In genomic region chr4:133282656-133283055, GRCm38 (mm10) we compare ENCODE assay signal across 7 mouse cellular contexts. TPM values are rescaled to one million over a fixed set of nuclear protein-coding genes. Genes with fewer than 3 reads are reported as not detected.
DNase-seq lines count a peak whose midpoint lies in the region; ATAC-seq lines count a peak whose summit lies in the region.

No protein-coding gene starts in this region.

- no peaks in the 10 kb centered on the region for H3K27me3 ChIP-seq in kidney, embryonic 14.5 days (ENCODE audit: control insufficient read depth, insufficient read depth, low read length)
- no peaks in the 10 kb centered on the region for H3K27me3 ChIP-seq in forebrain, embryonic 15.5 days

- no peak overlapping the region for H3K9ac ChIP-seq in kidney, embryonic 14.5 days (ENCODE audit: low read depth, low read length)
- no peak overlapping the region for H3K9ac ChIP-seq in forebrain, embryonic 15.5 days (replicated peaks)

- H3K36me3 ChIP-seq in kidney, embryonic 14.5 days (ENCODE audit: control insufficient read depth, insufficient read depth, low read length): no peaks in the 10 kb centered on the region
- H3K36me3 ChIP-seq in forebrain, embryonic 15.5 days: no peaks in the 10 kb centered on the region

- H3K4me2 ChIP-seq in kidney, embryonic 14.5 days (replicated peaks; ENCODE audit: low read depth, low read length): no peak overlapping the region
- no peak overlapping the region for H3K4me2 ChIP-seq in forebrain, embryonic 15.5 days (replicated peaks)

- DNase-seq in kidney, postnatal 25 days: no peak
- DNase-seq in embryo, embryonic 10 days (ENCODE audit: low spot score): peak; percentile 45
- DNase-seq in neural tube, embryonic 10.5 days (ENCODE audit: extremely low spot score, low spot score): peak; percentile 45
- DNase-seq in gastrocnemius, postnatal 4 days (ENCODE audit: low spot score in 2 of 2): no peak
- DNase-seq in Muller cell, postnatal 12 days (ENCODE audit: inconsistent ontology term): no peak

- WGBS in kidney, embryonic 14.5 days: 9% methylated on average over 4 of the region's 4 CpGs
- 30% methylated on average over 4 of the region's 4 CpGs for WGBS in forebrain, embryonic 15.5 days

- H3K27ac ChIP-seq in kidney, embryonic 14.5 days (ENCODE audit: low read depth, low read length): peak overlapping the region; percentile 77; the same call in 1 of the 2 replicates
- H3K27ac ChIP-seq in forebrain, embryonic 15.5 days (replicated peaks): peak overlapping the region; percentile 77

- no peak for ATAC-seq in kidney, embryonic 14.5 days (ENCODE audit: low FRiP score, low TSS enrichment)
- ATAC-seq in forebrain, embryonic 15.5 days (replicated peaks): no peak

- H3K9me3 ChIP-seq in kidney, embryonic 14.5 days (ENCODE audit: control insufficient read depth, low read length): no peaks in the 10 kb centered on the region
- H3K9me3 ChIP-seq in forebrain, embryonic 15.5 days: no peaks in the 10 kb centered on the region

- peaks cover 15% of the 10 kb centered on the region; the same call in 1 of the 2 replicates for H3K4me1 ChIP-seq in kidney, embryonic 14.5 days (ENCODE audit: control insufficient read depth, insufficient read depth, low read length)
- H3K4me1 ChIP-seq in forebrain, embryonic 15.5 days: peaks cover 28% of the 10 kb centered on the region

- H3K4me3 ChIP-seq in kidney, embryonic 14.5 days (ENCODE audit: low read length): no peak overlapping the region
- H3K4me3 ChIP-seq in forebrain, embryonic 15.5 days: no peak overlapping the region

RNA-seq across cellular contexts. Expression of gene Tmem222, which starts 5.1 kb away (rescaled TPM):
- polyA plus RNA-seq in kidney, embryonic 14.5 days (2014; fragmentation: Nextera tagmentation; extraction: Ambion mirVana): 74.9 and 87.9 TPM in 2 replicates
- 107 and 112 TPM in 2 replicates for polyA plus RNA-seq in forebrain, embryonic 15.5 days (2015; fragmentation: Nextera tagmentation; extraction: Ambion mirVana)
- 10 to 100 TPM; 28.7 to 29.1 TPM for total RNA-seq in gastrocnemius, postnatal 4 days (2021)

RNA-seq across cellular contexts. Expression of gene Sytl1, which starts 19.7 kb away (rescaled TPM):
- polyA plus RNA-seq in kidney, embryonic 14.5 days (2014; fragmentation: Nextera tagmentation; extraction: Ambion mirVana): 0.70 and 1.1 TPM in 2 replicates
- polyA plus RNA-seq in forebrain, embryonic 15.5 days (2015; fragmentation: Nextera tagmentation; extraction: Ambion mirVana): 0.29 and 0.61 TPM in 2 replicates
- total RNA-seq in gastrocnemius, postnatal 4 days (2021): 1 to 10 TPM; 1.0 TPM

RNA-seq across cellular contexts. Expression of gene Map3k6, which starts 42.0 kb away (rescaled TPM):
- polyA plus RNA-seq in kidney, embryonic 14.5 days (2014; fragmentation: Nextera tagmentation; extraction: Ambion mirVana): 2.8 and 4.1 TPM in 2 replicates
- polyA plus RNA-seq in forebrain, embryonic 15.5 days (2015; fragmentation: Nextera tagmentation; extraction: Ambion mirVana): 1.7 and 1.8 TPM in 2 replicates
- total RNA-seq in gastrocnemius, postnatal 4 days (2021): 1 to 10 TPM; 2.3 to 2.6 TPM

Comparison
In these comparisons a context has a peak if more than half of its experiments do, and no peak if none do; other contexts are left out.
1. DNase-seq: peak in embryo, embryonic 10 days (single experiment) and neural tube, embryonic 10.5 days (single experiment); none in kidney, postnatal 25 days (0 of 2), gastrocnemius, postnatal 4 days (0 of 2) and Muller cell, postnatal 12 days (single experiment).